Mouse (Mus musculus): ENCODE measurements at regions not wholly inside any gene's neighbourhood (a gene's known extent, or its start where the extent isn't known, plus 50 kb on each side); places are given as distances from the start of the nearest gene placed in this dataset.

DNA sequence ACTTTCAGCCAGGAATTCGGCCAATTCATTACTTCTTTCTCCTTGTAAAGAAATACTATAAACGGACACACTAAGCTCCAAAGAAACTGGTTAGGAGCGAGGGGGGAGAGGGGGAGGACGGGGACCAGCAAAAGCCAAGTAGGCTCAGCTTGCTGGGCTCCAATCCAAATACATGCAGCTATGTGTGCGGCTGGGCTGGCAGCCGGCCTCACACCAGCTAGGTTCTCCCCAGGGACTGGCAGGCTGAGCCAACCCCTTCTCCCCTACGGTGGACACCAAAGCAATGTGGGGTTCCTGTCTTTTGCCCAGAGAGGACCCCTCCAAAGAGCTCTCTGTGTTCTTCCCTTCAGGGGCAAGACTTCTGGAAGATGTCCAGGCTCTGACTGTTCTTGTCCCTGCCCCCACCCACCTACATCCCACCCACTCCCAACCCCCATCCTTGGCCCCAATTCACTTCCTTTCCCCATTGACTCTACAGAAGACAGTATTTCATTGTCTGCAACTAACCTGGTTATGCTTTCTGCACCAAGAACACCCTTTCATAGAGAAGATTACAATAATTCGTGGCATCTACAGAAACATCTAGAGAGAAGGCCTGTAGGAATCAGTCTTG lies 77.4 kb upstream of the Fyn start:
- TF ChIP-seq EP300 (IDR thresholded peaks at IDR 0.05; ENCODE audit: insufficient read depth, low read depth, low read length) = no peak
- no peak for TF ChIP-seq POLR2A (IDR thresholded peaks at IDR 0.05; ENCODE audit: insufficient read depth, low read depth, low read length)
- TF ChIP-seq CTCF (IDR thresholded peaks at IDR 0.05) = no peak
- H3K79me2 ChIP-seq (replicated peaks; ENCODE audit: control insufficient read depth, insufficient read depth, low read length) = no peaks in the 10 kb centered on the region
- no peaks in the 10 kb centered on the region for H3K27me3 ChIP-seq (ENCODE audit: control insufficient read depth, insufficient read depth, low read length)
- H3K4me1 ChIP-seq (ENCODE audit: control insufficient read depth, insufficient read depth, low read length) = peaks cover 4% of the 10 kb centered on the region
- no peak overlapping the region for H3K9ac ChIP-seq (ENCODE audit: low read depth, low read length)
- intact Hi-C loops (cut with DNase I) = no loop called here
- H3K36me3 ChIP-seq (ENCODE audit: control insufficient read depth, insufficient read depth, low read length) = peaks cover 2% of the 10 kb centered on the region; the same call in 1 of the 2 replicates
- WGBS = 10% methylated on average over 8 of the region's 8 CpGs
- no peak overlapping the region for H3K4me3 ChIP-seq
- DNase-seq = peak; percentile 70 to 80
- no peak overlapping the region for H3K27ac ChIP-seq

DNA sequence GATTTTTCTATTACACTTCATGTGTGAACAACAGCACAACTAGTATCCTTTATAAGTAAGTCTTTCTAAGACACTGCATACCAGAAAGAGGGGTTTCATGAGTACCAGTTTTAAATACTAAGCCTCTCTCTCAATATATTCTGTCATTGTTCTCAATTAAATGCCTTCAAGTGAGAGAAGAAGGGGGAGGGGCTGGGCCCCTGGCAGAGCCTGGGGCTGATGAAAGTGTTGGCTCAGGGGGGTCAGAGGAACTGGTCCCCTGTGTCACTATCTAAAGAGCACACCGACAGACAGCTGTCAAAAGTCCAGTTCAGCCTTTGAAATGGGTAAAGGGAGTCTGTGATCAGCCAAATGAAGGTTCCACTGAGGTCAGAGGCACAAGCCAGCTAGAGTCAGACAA lies 78.4 kb upstream of the Fyn start:
- no peak for DNase-seq

DNA sequence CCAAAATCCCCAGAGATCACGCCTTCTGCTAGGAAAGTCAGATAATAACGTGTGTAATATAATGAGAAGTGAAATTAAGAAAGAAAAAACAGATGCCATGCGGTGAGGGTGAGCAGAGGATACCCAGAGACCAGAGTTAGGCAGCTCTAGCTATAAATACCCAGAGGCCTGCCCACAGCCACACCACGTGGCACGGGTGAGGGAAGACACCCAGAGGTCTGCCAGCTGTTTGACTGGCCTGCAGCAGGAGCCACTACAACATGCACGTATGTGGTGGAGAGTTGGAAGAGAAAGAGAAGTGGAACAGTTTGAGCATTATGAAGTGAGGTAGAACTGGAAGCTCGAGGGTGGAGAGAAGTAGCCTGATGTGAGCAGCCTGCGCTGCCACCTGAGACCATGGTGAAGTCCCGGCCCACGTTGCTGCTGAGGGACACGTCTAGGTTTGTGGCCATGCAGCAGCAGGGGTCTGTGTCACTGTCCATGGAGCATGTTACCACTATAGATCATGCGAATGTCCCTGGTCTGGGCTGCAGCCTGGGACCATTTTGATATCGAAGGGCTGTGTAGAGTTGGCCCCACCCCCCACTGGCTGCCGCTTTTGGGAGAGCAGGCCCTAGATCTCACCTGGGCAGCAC lies 88.2 kb upstream of the Fyn start:
- DNase-seq = peak in 1 of 2 experiments; percentile 68
- 67% methylated on average over 14 of the region's 14 CpGs for WGBS
- no peaks in the 10 kb centered on the region for H3K79me2 ChIP-seq (replicated peaks; ENCODE audit: control insufficient read depth, insufficient read depth, low read length)
- H3K27ac ChIP-seq = no peak overlapping the region
- H3K4me3 ChIP-seq = no peak overlapping the region
- intact Hi-C loops (cut with DNase I) = no loop called here
- H3K9ac ChIP-seq (ENCODE audit: low read depth, low read length) = no peak overlapping the region
- no peaks in the 10 kb centered on the region for H3K36me3 ChIP-seq (ENCODE audit: control insufficient read depth, insufficient read depth, low read length)
- no peaks in the 10 kb centered on the region for H3K27me3 ChIP-seq (ENCODE audit: control insufficient read depth, insufficient read depth, low read length)
- peaks cover 1% of the 10 kb centered on the region; the same call in 1 of the 2 replicates for H3K4me1 ChIP-seq (ENCODE audit: control insufficient read depth, insufficient read depth, low read length)
- TF ChIP-seq EP300 (IDR thresholded peaks at IDR 0.05; ENCODE audit: insufficient read depth, low read depth, low read length) (no peak), CTCF (IDR thresholded peaks at IDR 0.05) (no peak), POLR2A (IDR thresholded peaks at IDR 0.05; ENCODE audit: insufficient read depth, low read depth, low read length) (no peak)

More for the DNA sequence above, 78.4 kb upstream of the Fyn start:
- H3K9ac ChIP-seq (ENCODE audit: low read depth, low read length) = no peak overlapping the region
- H3K4me3 ChIP-seq = no peak overlapping the region
- no peak overlapping the region for H3K27ac ChIP-seq
- intact Hi-C loops (cut with DNase I) = no loop called here
- no peaks in the 10 kb centered on the region for H3K79me2 ChIP-seq (replicated peaks; ENCODE audit: control insufficient read depth, insufficient read depth, low read length)
- WGBS = 43% methylated on average over 1 of the region's 1 CpGs
- no peaks in the 10 kb centered on the region for H3K27me3 ChIP-seq (ENCODE audit: control insufficient read depth, insufficient read depth, low read length)
- TF ChIP-seq POLR2A (IDR thresholded peaks at IDR 0.05; ENCODE audit: insufficient read depth, low read depth, low read length) (no peak), CTCF (IDR thresholded peaks at IDR 0.05) (no peak), EP300 (IDR thresholded peaks at IDR 0.05; ENCODE audit: insufficient read depth, low read depth, low read length) (no peak)
- H3K36me3 ChIP-seq (ENCODE audit: control insufficient read depth, insufficient read depth, low read length) = peaks cover 2% of the 10 kb centered on the region; the same call in 1 of the 2 replicates
- H3K4me1 ChIP-seq (ENCODE audit: control insufficient read depth, insufficient read depth, low read length) = peaks cover 4% of the 10 kb centered on the region

DNA sequence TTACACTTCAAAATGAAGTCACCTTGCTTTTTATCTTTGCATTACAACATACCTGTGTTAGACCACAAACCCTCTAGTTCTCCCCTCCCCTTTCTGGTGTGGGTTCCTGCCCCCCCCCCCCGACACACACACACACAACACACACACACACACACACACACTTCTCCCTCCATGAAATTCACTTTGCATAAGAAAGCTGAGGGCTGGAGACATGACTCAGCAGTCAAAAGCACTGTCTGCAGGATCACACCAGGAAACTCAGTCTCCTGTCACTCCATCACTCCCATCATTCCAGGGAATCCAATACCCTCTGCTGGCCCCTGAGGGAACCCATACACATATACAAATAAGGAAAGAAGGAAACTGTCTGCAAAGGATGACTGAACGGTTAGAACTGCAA lies 94.5 kb upstream of the Fyn start:
- H3K79me2 ChIP-seq (replicated peaks; ENCODE audit: control insufficient read depth, insufficient read depth, low read length) = no peaks in the 10 kb centered on the region
- intact Hi-C loops (cut with DNase I) = no loop called here
- 44% methylated on average over 2 of the region's 2 CpGs for WGBS
- no peak overlapping the region for H3K27ac ChIP-seq
- H3K4me1 ChIP-seq (ENCODE audit: control insufficient read depth, insufficient read depth, low read length) = no peaks in the 10 kb centered on the region
- H3K36me3 ChIP-seq (ENCODE audit: control insufficient read depth, insufficient read depth, low read length) = no peaks in the 10 kb centered on the region
- H3K27me3 ChIP-seq (ENCODE audit: control insufficient read depth, insufficient read depth, low read length) = no peaks in the 10 kb centered on the region
- no peak for DNase-seq
- H3K9ac ChIP-seq (ENCODE audit: low read depth, low read length) = no peak overlapping the region
- H3K4me3 ChIP-seq = no peak overlapping the region
- TF ChIP-seq EP300 (IDR thresholded peaks at IDR 0.05; ENCODE audit: insufficient read depth, low read depth, low read length) = no peak
- TF ChIP-seq POLR2A (IDR thresholded peaks at IDR 0.05; ENCODE audit: insufficient read depth, low read depth, low read length) = no peak
- TF ChIP-seq CTCF (IDR thresholded peaks at IDR 0.05) = no peak

DNA sequence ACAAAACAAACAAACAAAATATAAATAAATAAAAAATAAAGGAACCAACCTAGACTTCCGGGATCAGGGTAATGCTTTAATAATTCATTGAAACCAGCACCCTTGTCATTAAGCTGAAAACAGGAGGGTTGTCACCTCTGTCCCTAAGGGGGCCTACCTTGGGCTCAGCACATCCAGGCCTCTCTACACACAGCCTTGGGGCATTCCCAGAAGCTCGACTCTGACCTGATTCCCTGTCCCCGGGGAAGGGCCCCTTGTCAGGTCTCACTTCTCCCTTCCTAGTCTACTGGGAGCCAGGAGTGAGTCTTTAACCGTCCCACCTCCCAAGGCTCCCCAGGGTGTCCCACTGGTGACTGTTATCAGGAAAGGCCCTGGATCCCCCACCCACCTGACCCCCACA lies 95.2 kb upstream of the Fyn start:
- Histone ChIP-seq H3K4me1 (ENCODE audit: control insufficient read depth, insufficient read depth, low read length) (no peaks in the 10 kb centered on the region), H3K27ac (no peak overlapping the region), H3K9ac (ENCODE audit: low read depth, low read length) (no peak overlapping the region), H3K27me3 (ENCODE audit: control insufficient read depth, insufficient read depth, low read length) (no peaks in the 10 kb centered on the region), H3K4me3 (no peak overlapping the region), H3K79me2 (replicated peaks; ENCODE audit: control insufficient read depth, insufficient read depth, low read length) (no peaks in the 10 kb centered on the region), H3K36me3 (ENCODE audit: control insufficient read depth, insufficient read depth, low read length) (no peaks in the 10 kb centered on the region)
- 64% methylated on average over 4 of the region's 4 CpGs for WGBS
- no peak for TF ChIP-seq CTCF (IDR thresholded peaks at IDR 0.05)
- no peak for TF ChIP-seq EP300 (IDR thresholded peaks at IDR 0.05; ENCODE audit: insufficient read depth, low read depth, low read length)
- no peak for TF ChIP-seq POLR2A (IDR thresholded peaks at IDR 0.05; ENCODE audit: insufficient read depth, low read depth, low read length)
- intact Hi-C loops (cut with DNase I) = no loop called here
- DNase-seq = no peak

DNA sequence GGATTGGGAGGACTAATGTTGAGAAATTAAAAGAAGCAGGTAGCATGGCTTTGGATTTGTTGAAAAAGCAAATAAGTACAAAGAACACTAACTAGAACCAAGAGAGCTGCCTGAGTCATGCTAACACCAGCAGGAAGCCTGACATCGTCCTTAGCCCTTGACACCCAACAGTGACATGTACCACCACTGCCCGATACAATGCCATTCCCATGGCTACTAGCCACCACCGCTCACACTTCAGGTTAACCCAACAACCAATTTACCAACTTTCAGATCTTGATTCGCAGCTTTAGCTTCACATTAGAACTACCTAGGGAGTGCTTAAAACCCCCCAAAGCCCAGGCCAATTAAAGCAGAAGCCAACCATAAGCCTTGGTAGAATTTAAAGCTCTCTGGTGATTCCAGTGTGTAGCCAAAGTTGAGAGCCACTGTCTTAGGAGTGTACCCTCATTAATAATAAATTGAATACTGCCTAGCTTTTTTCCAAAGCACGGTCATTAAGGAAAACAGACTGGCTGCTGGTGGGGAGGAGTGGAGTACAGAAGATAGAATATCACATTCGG lies 96.2 kb upstream of the Fyn start:
- 90% methylated on average over 6 of the region's 6 CpGs for WGBS
- H3K4me3 ChIP-seq = no peak overlapping the region
- peak in 1 of 2 experiments; percentile 1 for DNase-seq
- no peak overlapping the region for H3K9ac ChIP-seq (ENCODE audit: low read depth, low read length)
- intact Hi-C loops (cut with DNase I) = no loop called here
- no peak overlapping the region for H3K27ac ChIP-seq
- no peak for TF ChIP-seq POLR2A (IDR thresholded peaks at IDR 0.05; ENCODE audit: insufficient read depth, low read depth, low read length)
- no peaks in the 10 kb centered on the region for H3K36me3 ChIP-seq (ENCODE audit: control insufficient read depth, insufficient read depth, low read length)
- no peaks in the 10 kb centered on the region for H3K79me2 ChIP-seq (replicated peaks; ENCODE audit: control insufficient read depth, insufficient read depth, low read length)
- H3K4me1 ChIP-seq (ENCODE audit: control insufficient read depth, insufficient read depth, low read length) = no peaks in the 10 kb centered on the region
- no peaks in the 10 kb centered on the region for H3K27me3 ChIP-seq (ENCODE audit: control insufficient read depth, insufficient read depth, low read length)
